Mouse (Mus musculus) brain, embryonic 14.5 days (tissue): ENCODE results near the gene Jtb.

Experiments used
- CTCF ChIP-seq: fragments of 200-500 bp; IDR thresholded peaks from 2 replicates; pipeline ENCODE4 v1.5.1; 2012; ENCODE audit warnings: inconsistent platforms, mild to moderate bottlenecking, moderate library complexity, borderline replicate concordance; ENCODE audit not compliant: insufficient read depth, insufficient read length; ENCODE audit errors: extremely low read depth
- POLR2A ChIP-seq: fragments of 200-500 bp; IDR thresholded peaks from 2 replicates; pipeline ENCODE4 v1.6.1; 2012; ENCODE audit warnings: mild to moderate bottlenecking, inconsistent platforms, borderline replicate concordance; ENCODE audit not compliant: poor library complexity, insufficient read depth, insufficient read length, severe bottlenecking; ENCODE audit errors: extremely low read depth

DNA sequence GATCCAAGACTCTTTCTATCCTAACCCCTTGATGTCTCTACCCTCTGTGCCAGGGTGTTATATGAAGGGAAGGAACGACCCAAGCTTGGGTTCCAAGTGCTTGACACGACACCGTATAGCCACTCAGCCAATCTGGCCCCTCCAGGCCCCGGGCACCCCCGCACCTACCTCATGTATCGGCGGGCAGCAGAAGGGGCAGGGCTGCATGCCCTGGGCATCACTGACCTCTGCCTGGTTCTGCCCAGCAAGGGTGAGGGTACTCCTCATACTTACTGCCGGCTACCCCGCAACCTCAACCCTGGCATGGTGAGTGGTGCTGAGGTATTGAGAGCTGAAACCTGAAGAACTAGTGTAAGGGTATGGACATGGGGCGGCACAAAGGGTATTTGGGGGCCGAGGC lies 36.8 kb downstream of the Jtb start:
- TF ChIP-seq CTCF (no peak), POLR2A (no peak)
